Mouse (Mus musculus) fat pad, adult 2 months (tissue): Measurements from ENCODE around the gene Btbd11.

Experiments
- DNase-seq: peaks from one replicate; pipeline ENCODE4 v3.0.0-alpha.2; 2011; ENCODE audit warnings: low read depth, low spot score; ENCODE audit errors: extremely low read depth

The Btbd11 gene

DNA sequence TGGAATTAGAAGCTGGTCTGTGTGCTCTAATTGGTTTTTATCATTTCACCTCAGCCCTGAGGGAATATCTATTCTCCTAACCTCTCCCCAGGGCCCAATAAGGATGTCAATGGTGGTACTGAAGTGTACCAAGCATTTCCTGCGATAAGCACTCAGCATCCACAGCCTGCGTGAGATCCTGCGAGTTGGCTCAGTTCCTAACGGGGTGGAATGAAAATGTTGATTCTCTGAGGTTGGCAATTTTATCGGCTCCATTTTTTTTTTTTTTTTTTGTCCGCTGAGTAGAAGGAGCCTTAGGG, 131.4 kb downstream of the Btbd11 start:
- no peak for DNase-seq

DNA sequence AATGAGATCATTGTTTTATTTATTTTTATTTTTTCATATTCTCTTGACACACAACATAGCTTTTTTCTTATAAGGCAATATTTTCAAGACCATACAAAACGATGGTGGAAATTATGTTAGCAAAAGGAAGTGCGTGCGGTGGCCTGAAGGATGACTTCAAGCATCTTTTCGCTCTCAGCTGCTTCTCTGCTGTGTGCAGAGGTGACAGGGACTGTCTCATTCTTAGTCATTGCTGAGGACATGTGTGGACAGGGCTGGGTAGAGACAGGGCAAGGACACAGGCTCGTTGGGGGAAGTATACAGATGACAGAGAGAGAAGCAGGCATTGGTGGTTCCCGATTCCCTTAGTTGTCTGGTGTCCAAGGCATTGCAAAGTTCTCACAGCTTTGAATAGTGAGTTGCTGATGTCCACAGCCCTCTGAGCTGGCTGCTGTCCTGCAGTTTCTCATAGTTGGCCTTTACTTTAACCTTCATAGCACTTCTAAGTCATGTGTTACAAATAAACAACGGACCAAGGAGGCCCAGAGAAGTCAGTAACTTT, 135.7 kb downstream of the Btbd11 start:
- DNase-seq = no peak

GRCm38 (mm10) chr10:85525267-85526015, 138.8 kb downstream of the Btbd11 start:
- DNase-seq = no peak

DNA sequence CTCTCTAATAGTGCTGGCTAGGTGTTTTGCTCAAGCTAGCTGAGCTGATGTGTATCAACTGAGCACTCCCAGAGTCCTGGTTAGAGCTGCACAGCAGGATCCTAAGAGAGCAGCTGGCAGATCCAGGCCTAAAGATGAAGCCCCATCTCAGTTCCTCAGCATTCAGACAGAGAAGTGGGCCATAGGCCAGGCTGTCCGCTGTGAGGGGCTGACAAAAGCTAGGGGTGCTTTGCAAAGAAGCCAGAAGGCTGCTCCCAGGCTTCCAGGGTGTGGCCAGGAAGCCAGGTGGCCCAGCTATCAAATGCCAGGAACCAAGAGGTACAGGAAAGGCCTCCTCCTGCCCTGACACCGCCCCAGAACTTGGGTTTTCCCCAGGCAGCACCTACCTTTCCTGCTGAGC, 140.0 kb downstream of the Btbd11 start:
- no peak for DNase-seq

DNA sequence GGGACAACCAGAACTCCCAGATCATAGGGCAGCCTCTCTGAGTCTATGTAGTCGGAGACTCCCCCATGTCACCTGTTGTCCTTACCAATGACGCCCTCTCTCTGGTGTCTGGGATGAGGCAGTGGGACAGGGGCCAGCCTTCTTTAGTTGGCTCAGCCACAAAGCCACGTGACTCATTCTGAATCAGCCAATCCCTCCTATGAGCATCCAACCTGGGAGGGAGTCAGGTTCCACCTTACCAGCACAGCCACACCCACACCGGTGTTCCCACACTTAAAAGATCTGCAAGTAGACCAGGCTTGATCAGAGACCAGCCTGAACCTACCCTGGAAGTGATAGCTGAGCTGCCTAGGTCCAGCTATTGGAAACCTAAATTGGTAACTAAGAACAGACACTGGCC, 141.1 kb downstream of the Btbd11 start:
- DNase-seq = no peak

DNA sequence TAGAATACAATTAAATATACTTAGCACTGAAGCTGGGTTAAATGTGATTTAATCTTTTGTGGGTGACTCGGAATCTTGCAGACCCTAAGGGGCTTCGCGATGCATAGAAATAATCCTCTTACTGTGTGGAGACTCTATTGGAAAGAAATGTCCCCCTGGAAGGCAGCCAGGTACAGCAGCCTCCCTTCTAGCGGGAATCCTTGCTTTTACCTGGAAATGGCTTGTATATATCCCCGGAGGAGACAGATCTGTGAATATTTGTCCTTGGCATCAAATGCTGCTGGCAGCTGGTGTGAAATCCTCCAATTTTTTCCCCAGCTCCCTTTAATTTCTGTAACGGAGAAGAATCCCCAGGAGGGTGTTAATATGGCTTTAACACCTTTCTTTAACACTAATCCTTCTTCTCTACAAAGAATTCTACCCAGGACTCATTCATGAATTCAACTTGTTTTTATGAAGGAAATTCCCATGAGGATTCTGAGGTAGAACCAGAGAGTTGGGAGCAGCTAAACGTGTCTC, 146.6 kb downstream of the Btbd11 start:
- DNase-seq = no peak

DNA sequence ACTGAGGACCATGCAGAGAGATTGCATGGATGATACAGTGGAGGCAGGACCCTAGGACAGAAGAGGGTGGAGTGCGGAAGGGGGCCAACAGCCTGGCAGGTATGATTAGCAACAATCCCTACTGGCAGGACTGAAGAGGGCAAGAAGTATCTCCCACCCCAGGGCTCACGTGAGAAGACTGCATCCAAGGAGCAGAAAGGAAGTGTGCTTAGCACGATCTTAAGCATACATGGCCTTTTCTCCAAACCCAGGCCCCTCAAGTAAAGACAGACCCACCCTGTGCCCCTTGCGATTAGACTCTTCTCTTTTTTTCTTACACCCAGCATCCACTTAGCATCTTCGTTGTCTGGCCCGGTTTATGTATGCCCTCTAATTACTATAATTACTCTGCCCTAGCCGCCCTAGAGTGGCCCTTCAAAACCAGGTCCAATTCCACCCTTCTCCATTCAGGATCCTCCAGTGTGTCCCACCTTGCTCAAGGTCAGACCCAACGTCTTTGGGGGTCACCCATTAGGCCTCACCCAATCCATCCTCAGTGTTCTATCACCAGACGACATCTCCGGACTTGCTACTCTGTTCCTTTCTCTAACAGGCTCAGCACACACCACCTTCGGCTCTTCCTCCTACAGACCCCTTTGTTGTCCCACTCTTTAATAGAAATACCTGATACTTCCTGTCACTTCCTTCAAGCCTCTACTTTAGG, 151.6 kb downstream of the Btbd11 start:
- DNase-seq = no peak

- no peak for DNase-seq
Measured at GRCm38 (mm10) chr10:85539510-85540120, 153.0 kb downstream of the Btbd11 start.

GRCm38 (mm10) chr10:85540311-85541093, 153.9 kb downstream of the Btbd11 start:
- DNase-seq = no peak

DNA sequence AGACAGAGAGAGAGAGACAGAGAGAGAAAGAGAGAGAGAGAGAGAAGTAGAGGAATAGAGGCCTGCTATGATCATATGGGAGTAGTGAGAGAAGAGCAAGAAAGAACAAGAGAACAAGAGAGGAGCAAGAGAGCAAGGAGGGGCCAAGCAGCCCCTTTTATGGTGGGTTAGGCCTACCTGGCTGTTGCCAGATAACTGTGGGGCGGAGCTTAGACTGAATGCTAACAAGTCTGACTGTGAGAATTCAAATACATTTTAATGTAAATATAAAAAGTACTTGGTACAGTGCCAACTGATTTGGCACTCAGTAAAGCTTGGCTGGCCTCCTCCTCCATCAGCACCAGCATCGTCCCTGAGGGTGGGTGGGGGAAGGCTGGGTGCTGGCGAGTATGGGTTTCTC, 154.9 kb downstream of the Btbd11 start:
- no peak for DNase-seq

- DNase-seq = no peak
Measured at GRCm38 (mm10) chr10:85541892-85542630, 155.4 kb downstream of the Btbd11 start.

DNA sequence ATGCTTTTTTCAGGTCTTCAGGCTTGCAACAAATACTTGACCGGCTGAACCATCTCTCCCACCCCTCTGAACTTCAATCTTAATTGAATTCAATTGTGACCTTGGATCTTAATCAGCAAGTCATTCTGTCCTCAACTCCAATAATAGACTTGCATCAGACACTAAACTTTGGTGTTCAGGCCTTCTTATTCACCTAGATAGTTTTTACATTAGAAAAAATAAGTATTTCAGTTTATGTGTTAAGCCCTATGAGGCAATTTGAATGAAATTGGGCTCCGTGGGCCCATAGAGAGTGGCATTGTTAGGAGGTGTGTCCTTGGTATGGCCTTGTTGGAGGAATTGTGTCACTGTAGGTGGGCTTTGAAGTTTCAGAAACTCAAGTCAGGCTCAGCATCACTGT, 156.7 kb downstream of the Btbd11 start:
- no peak for DNase-seq

- no peak for DNase-seq
Measured at GRCm38 (mm10) chr10:85544991-85545390, 158.4 kb downstream of the Btbd11 start.

GRCm38 (mm10) chr10:85555193-85555592, 168.6 kb downstream of the Btbd11 start:
- DNase-seq = no peak

DNA sequence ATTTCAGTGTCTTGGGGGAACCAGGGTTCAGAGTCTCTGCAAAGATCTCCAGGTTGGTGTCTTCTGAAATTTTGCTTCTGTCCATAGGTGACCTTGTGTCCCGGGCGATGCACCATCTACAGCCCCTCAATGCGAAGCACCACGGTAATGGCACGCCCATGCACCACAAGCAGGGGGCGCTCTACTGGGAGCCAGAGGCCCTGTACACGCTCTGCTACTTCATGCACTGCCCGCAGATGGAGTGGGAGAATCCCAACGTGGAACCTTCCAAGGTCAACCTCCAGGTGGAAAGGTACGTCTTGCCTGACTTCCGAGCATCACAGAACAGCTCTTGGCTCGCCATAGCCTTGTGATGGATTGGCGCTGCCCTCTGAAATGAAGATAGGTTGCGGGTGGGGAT, 174.8 kb downstream of the Btbd11 start:
- no peak for DNase-seq

GRCm38 (mm10) chr10:85571456-85571855, 184.8 kb downstream of the Btbd11 start:
- no peak for DNase-seq

- no peak for DNase-seq
Measured at GRCm38 (mm10) chr10:85572571-85572970, 186.0 kb downstream of the Btbd11 start.

GRCm38 (mm10) chr10:85577891-85578420, 191.3 kb downstream of the Btbd11 start:
- DNase-seq = peak; percentile 86

- no peak for DNase-seq
Measured at GRCm38 (mm10) chr10:85578571-85579465, 192.2 kb downstream of the Btbd11 start.
